Mouse (Mus musculus) mammary gland, adult 2 months (tissue): ENCODE results near the gene Npas2. TPM values are rescaled to one million over a fixed set of nuclear protein-coding genes. Genes with fewer than 3 reads are reported as not detected.

Experiments used
- polyA plus RNA-seq: library from polyadenylated mRNA; depleted of rRNA; stranded (reverse); fragments of >200 nt; gene quantifications from 2 replicates; pipeline ENCODE4 v1.2.3, GENCODE M21; 2012; ENCODE audit warnings: low replicate concordance; rRNA removed

Npas2 gene
- 5.5 and 7.4 TPM in 2 replicates for polyA plus RNA-seq

DNA sequence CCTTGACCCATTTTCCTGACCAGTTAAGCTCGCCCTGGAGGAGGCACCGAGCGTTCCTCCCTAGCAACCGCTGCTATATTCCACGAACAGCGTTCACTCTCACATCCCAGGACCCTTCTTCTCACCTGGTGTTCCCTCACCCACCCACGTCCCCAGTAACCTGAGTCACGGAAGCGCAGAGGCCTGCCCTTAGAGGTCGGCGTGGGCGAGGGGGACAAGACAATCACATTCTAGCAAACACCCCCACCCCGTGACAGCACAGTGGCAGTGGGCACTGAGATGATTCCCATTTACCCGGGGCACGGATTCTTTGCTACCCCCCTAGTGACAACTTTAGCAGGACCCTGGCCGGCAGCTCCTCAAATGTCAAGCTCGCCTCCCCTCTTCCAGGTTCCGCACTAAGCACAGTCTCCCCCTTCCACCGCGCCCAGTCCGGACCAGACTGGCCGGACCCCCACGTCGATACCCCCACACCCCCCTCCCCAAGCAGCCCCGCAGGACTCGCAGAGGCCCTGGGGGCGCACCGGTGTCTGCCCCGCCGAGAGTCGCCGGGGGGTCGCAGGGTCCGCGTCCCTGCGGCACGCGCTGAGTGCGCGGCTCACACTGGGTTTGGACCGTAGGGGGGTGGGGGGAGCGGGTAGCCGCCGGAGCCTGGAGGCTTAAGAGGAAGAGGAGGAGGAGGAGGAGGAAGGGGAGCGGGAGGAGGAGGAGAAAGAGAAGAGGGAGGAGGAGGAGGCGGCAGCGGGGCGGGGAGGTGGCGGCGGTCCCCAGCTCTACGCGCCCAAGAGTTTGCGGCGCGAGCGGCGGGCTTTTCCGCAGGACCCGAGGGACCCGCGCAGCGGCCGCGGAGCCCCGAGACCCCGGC lies at the start of gene Npas2:
Gene Npas2 (plus strand): TSS at position 735 of the 865 bp plus-strand sequence.

DNA sequence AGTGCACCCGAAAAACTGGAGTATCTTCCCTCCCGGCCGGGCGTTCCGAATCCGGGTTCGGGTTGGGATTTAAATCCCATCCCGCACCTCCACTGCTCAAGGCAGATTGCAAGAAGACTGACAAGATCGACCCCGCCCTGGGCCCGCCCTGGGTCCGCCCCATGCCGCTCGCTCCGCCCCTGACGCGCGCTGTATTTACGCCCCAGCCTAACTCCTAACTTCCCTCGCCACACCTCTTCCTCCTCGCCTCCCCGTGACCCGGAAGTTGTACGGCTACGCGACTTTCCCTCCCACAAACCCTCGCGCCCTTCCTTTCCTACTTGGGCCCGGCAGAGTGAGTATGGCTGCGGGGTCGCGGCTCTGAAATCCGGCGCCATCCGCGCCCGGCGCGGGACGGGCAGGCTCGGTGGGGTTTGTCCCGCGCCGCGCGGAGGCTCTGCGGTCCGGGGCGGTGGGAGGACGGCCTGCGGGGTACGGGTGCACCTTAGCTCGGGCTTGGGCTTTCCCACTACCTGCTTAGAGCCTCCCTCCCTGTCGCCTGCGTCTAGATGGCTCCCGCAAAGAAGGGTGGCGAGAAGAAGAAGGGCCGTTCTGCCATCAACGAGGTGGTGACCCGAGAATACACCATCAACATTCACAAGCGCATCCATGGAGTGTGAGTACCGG lies 174.2 kb downstream of the Npas2 start, which contains the start of gene Rpl31:
Gene Rpl31 (plus strand): TSS at position 242 of the 666 bp plus-strand sequence.

Other genes starting within 250 kb of the Npas2 start
- gene Pdcl3, start 208.1 kb upstream of the Npas2 start, polyA plus RNA-seq = 12.7 and 27.6 TPM in 2 replicates
- gene Rpl31, start 174.1 kb downstream of the Npas2 start, polyA plus RNA-seq = 134 and 180 TPM in 2 replicates